Mouse (Mus musculus) heart, postnatal 0 days (tissue): ENCODE data around the gene Mylk. TPM values are rescaled to one million over a fixed set of nuclear protein-coding genes. Genes with fewer than 3 reads are reported as not detected.
"Not testable (repeated sequence)": the region's sequence is repeated elsewhere in the genome, so short reads cannot be mapped to it uniquely, and the experiment has no call there.

Source experiments
- ATAC-seq: fragments of 200-750 bp; cut with Nextera tagmentation; 2 replicates; pipeline ENCODE4 v1.8.0; 2017; ENCODE audit warnings: low read depth, moderate number of reproducible peaks, moderate library complexity; ENCODE audit not compliant: insufficient read depth
- DNase-seq: peaks from one replicate; pipeline ENCODE4 v3.0.0-alpha.2; 2016; ENCODE audit warnings: low spot score
- H3K27ac ChIP-seq: fragments of 300-500 bp; sonication (generic); 2 replicates; pipeline ENCODE4 v1.5.1; 2014; ENCODE audit warnings: low read depth, mild to moderate bottlenecking
- H3K27me3 ChIP-seq: fragments of 300-500 bp; sonication (generic); 2 replicates; pipeline ENCODE4 v1.6.1; 2014; ENCODE audit warnings: low read length, mixed read lengths; ENCODE audit not compliant: control insufficient read depth, insufficient read depth
- H3K36me3 ChIP-seq: fragments of 300-500 bp; sonication (generic); replicated peaks from 2 replicates; pipeline ENCODE4 v1.6.1; 2014; ENCODE audit warnings: low read length, mixed read lengths; ENCODE audit not compliant: control insufficient read depth, insufficient read depth
- H3K4me1 ChIP-seq: fragments of 300-500 bp; sonication (generic); 2 replicates; pipeline ENCODE4 v1.6.1; 2014; ENCODE audit warnings: antibody characterized with exemption; ENCODE audit not compliant: control insufficient read depth, insufficient read depth
- H3K4me2 ChIP-seq: fragments of 300-500 bp; sonication (generic); 2 replicates; pipeline ENCODE4 v1.6.1; 2014; ENCODE audit warnings: low read depth, mild to moderate bottlenecking, low read length, moderate library complexity
- H3K4me3 ChIP-seq: fragments of 300-500 bp; sonication (generic); 2 replicates; pipeline ENCODE4 v1.5.1; 2014; ENCODE audit warnings: low read depth, low read length
- H3K9ac ChIP-seq: fragments of 300-500 bp; sonication (generic); replicated peaks from 2 replicates; pipeline ENCODE4 v1.6.1; 2014; ENCODE audit warnings: low read depth, low read length, mixed read lengths
- H3K9me3 ChIP-seq: fragments of 300-500 bp; sonication (generic); replicated peaks from 2 replicates; pipeline ENCODE4 v1.6.1; 2016; ENCODE audit warnings: low read length; ENCODE audit not compliant: control insufficient read depth
- CTCF ChIP-seq: IDR thresholded peaks from 2 replicates; pipeline ENCODE4 v1.5.1; 2016; ENCODE audit warnings: antibody characterized with exemption, control low read depth, low read depth
- EP300 ChIP-seq: IDR thresholded peaks from 2 replicates; pipeline ENCODE4 v1.6.1; 2016; ENCODE audit warnings: antibody characterized with exemption, low read depth
- WGBS: fragments of 180-500 bp; shearing (Covaris S2); extraction: QIAGEN DNeasy Blood & Tissue Kit; methylation state at CpG from one replicate; pipeline ENCODE4 v1.1.7; 2014; 5-methylcytosine and 5-hydroxymethylcytosine counted together
- polyA plus RNA-seq: library from polyadenylated mRNA; unstranded; fragments of >200 nt; fragmentation: Nextera tagmentation; extraction: Ambion mirVana; gene quantifications from 2 replicates; pipeline ENCODE4 v1.2.1, GENCODE M21; 2015
- total RNA-seq: library from RNA; depleted of rRNA; stranded (reverse); fragments of >200 nt; gene quantifications from 2 replicates; pipeline ENCODE4 v1.2.3, GENCODE M21; 2014; ENCODE audit warnings: low replicate concordance

Mylk gene
- total and polyA plus RNA-seq, 2 experiments from 2014 or later, result 6.2 to 148 TPM

- Histone ChIP-seq H3K9me3 (no peaks in the 10 kb centered on the region), H3K4me2 (no peak overlapping the region), H3K36me3 (peaks cover 31% of the 10 kb centered on the region), H3K4me1 (no peaks in the 10 kb centered on the region), H3K4me3 (no peak overlapping the region), H3K9ac (no peak overlapping the region), H3K27ac (no peak overlapping the region), H3K27me3 (no peaks in the 10 kb centered on the region)
- TF ChIP-seq CTCF (peak; percentile 62), EP300 (no peak)
- ATAC-seq (no peak), DNase-seq (peak; percentile 16)
- 83% methylated on average over 3 of the region's 3 CpGs for WGBS
Measured at GRCm38 (mm10) chr16:34711481-34711880, 33.5 kb upstream of the Mylk start.

- Histone ChIP-seq H3K9ac (no peak overlapping the region), H3K27ac (no peak overlapping the region), H3K9me3 (peaks cover 4% of the 10 kb centered on the region; the same call in 1 of the 2 replicates), H3K4me3 (no peak overlapping the region), H3K4me1 (no peaks in the 10 kb centered on the region), H3K36me3 (peaks cover 30% of the 10 kb centered on the region), H3K27me3 (no peaks in the 10 kb centered on the region), H3K4me2 (no peak overlapping the region)
- 93% methylated on average over 3 of the region's 3 CpGs for WGBS
- TF ChIP-seq EP300 (no peak), CTCF (no peak)
- ATAC-seq (no peak), DNase-seq (no peak)
Measured at GRCm38 (mm10) chr16:34725156-34725555, 19.9 kb upstream of the Mylk start.

GRCm38 (mm10) chr16:34728610-34729009, 16.4 kb upstream of the Mylk start:
- H3K4me3 ChIP-seq, H3K9ac ChIP-seq, H3K27ac ChIP-seq, H3K4me1 ChIP-seq, H3K9me3 ChIP-seq, H3K27me3 ChIP-seq, ATAC-seq, DNase-seq, H3K4me2 ChIP-seq: not testable (repeated sequence)
- peaks cover 11% of the 10 kb centered on the region; the same call in 1 of the 2 replicates for H3K36me3 ChIP-seq

- WGBS, result 94% methylated on average over 1 of the region's 1 CpGs
- DNase-seq (no peak), ATAC-seq (no peak)
Measured at GRCm38 (mm10) chr16:34729371-34729770, 15.6 kb upstream of the Mylk start.

GRCm38 (mm10) chr16:34738656-34739233, 6.3 kb upstream of the Mylk start:
- no peak for DNase-seq
- 75% methylated on average over 4 of the region's 4 CpGs for WGBS
- TF ChIP-seq EP300, result no peak
- TF ChIP-seq CTCF, result no peak
- 0 out of 2 replicates have a peak, but pooled peaks cover 6% of the 10 kb centered on the region for H3K27me3 ChIP-seq
- H3K9me3 ChIP-seq, result no peaks in the 10 kb centered on the region; the same call in 1 of the 2 replicates
- no peak overlapping the region for H3K9ac ChIP-seq
- ATAC-seq, result no peak
- no peaks in the 10 kb centered on the region for H3K36me3 ChIP-seq
- no peak overlapping the region for H3K4me3 ChIP-seq
- no peak overlapping the region for H3K4me2 ChIP-seq
- no peak overlapping the region for H3K27ac ChIP-seq
- no peaks in the 10 kb centered on the region for H3K4me1 ChIP-seq

More at GRCm38 (mm10) chr16:34729371-34729770, 15.6 kb upstream of the Mylk start:
- no peak overlapping the region for H3K4me2 ChIP-seq
- H3K9ac ChIP-seq, result no peak overlapping the region
- peaks cover 7% of the 10 kb centered on the region; the same call in 1 of the 2 replicates for H3K9me3 ChIP-seq
- H3K27me3 ChIP-seq, result no peaks in the 10 kb centered on the region
- H3K27ac ChIP-seq, result no peak overlapping the region
- H3K36me3 ChIP-seq, result peaks cover 10% of the 10 kb centered on the region; the same call in 1 of the 2 replicates
- no peak overlapping the region for H3K4me3 ChIP-seq
- H3K4me1 ChIP-seq, result no peaks in the 10 kb centered on the region
- TF ChIP-seq EP300 (no peak), CTCF (no peak)

- Histone ChIP-seq H3K27me3 (peaks cover 28% of the 10 kb centered on the region), H3K27ac (no peak overlapping the region), H3K4me2 (no peak overlapping the region), H3K4me3 (no peak overlapping the region), H3K9ac (no peak overlapping the region), H3K36me3 (no peaks in the 10 kb centered on the region), H3K9me3 (no peaks in the 10 kb centered on the region; the same call in 1 of the 2 replicates), H3K4me1 (no peaks in the 10 kb centered on the region)
- WGBS, result 38% methylated on average over 2 of the region's 2 CpGs
- no peak for ATAC-seq
- no peak for DNase-seq
- TF ChIP-seq EP300 (no peak), CTCF (no peak)
Measured at GRCm38 (mm10) chr16:34742930-34743329, 2.1 kb upstream of the Mylk start.
